Mouse (Mus musculus) neural tube, embryonic 13.5 days (tissue): ENCODE results near the gene St6galnac6. TPM values are rescaled to one million over a fixed set of nuclear protein-coding genes. Genes with fewer than 3 reads are reported as not detected.

ENCODE experiments used
- ATAC-seq: fragments of 200-750 bp; cut with Nextera tagmentation; 2 replicates; pipeline ENCODE4 v1.8.0; 2017; ENCODE audit warnings: low read depth, mild to moderate bottlenecking, moderate TSS enrichment, moderate library complexity
- H3K27ac ChIP-seq: fragments of 300-500 bp; sonication (generic); replicated peaks from 2 replicates; pipeline ENCODE4 v1.5.1; 2015; ENCODE audit warnings: moderate library complexity, mild to moderate bottlenecking, inconsistent platforms
- H3K27me3 ChIP-seq: fragments of 300-500 bp; sonication (generic); 2 replicates; pipeline ENCODE4 v1.6.1; 2015; ENCODE audit warnings: mild to moderate bottlenecking, inconsistent platforms
- H3K36me3 ChIP-seq: fragments of 300-500 bp; sonication (generic); 2 replicates; pipeline ENCODE4 v1.6.1; 2015; ENCODE audit warnings: mild to moderate bottlenecking, inconsistent platforms
- H3K4me1 ChIP-seq: fragments of 300-500 bp; sonication (generic); replicated peaks from 2 replicates; pipeline ENCODE4 v1.6.1; 2015; ENCODE audit warnings: inconsistent platforms
- H3K4me2 ChIP-seq: fragments of 300-500 bp; sonication (generic); 2 replicates; pipeline ENCODE4 v1.6.1; 2015; ENCODE audit warnings: inconsistent platforms, mild to moderate bottlenecking, moderate library complexity
- H3K4me3 ChIP-seq: fragments of 300-500 bp; sonication (generic); 2 replicates; pipeline ENCODE4 v1.5.1; 2015; ENCODE audit warnings: mild to moderate bottlenecking, inconsistent platforms
- H3K9ac ChIP-seq: fragments of 300-500 bp; sonication (generic); 2 replicates; pipeline ENCODE4 v1.6.1; 2015; ENCODE audit warnings: moderate library complexity, mild to moderate bottlenecking, inconsistent platforms
- H3K9me3 ChIP-seq: fragments of 300-500 bp; sonication (generic); 2 replicates; pipeline ENCODE4 v1.6.1; 2016; ENCODE audit warnings: inconsistent platforms
- WGBS: fragments of 180-500 bp; shearing (Covaris S2); methylation state at CpG from one replicate; pipeline ENCODE4 v1.1.7; 2015; 5-methylcytosine and 5-hydroxymethylcytosine counted together
- polyA plus RNA-seq: library from polyadenylated mRNA; unstranded; fragments of >200 nt; fragmentation: Nextera tagmentation; extraction: Ambion mirVana; gene quantifications from 2 replicates; pipeline ENCODE4 v1.2.1, GENCODE M21; 2015

Gene St6galnac6
- polyA plus RNA-seq, 1 experiment from 2014 or later: 9.4 TPM

GRCm38 (mm10) chr2:32621517-32621859 is 22.0 kb downstream of the St6galnac6 start, which contains the start of gene Ak1:
Gene Ak1, plus strand, starts transcription at chr2:32621758.
- ATAC-seq: no peak

DNA sequence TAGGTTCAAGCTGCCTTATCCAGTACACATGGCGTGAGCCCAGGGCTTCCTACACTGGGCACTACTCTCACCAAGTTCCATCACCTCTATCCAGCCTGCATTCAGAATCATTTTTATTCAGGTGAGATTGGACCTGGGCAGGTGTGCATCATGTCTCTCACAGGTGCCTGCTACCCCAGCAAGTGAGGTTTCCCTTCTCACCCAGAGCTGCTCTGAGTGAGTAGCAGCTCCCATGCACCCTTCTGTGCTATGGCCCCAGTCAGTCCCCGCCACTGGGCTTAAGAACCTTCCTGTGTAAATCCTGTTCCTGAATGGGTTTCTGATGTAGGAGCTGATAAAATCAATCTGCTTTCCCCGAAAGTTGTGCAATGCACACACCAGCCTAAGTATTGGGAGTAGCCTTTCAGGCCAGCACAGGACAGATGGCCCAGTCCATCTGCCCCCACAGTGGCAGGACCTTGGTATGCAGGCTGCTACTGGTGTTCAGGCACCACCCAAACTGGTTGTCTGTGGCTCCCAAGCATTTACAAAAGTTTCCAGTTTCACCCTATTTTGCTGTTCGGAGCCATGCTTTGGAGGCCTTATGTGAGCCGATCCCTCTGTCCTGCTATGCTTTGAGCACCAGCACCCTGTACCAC is 24.7 kb downstream of the St6galnac6 start:
- H3K9ac ChIP-seq: no peak overlapping the region
- ATAC-seq: no peak
- whole genome bisulfite sequencing: 82% methylated on average over 5 of the region's 5 CpGs
- H3K27me3 ChIP-seq: no peaks in the 10 kb centered on the region
- no peak overlapping the region for H3K4me3 ChIP-seq
- peaks cover 76% of the 10 kb centered on the region for H3K4me1 ChIP-seq
- H3K4me2 ChIP-seq: no peak overlapping the region
- no peak overlapping the region for H3K27ac ChIP-seq
- H3K36me3 ChIP-seq: no peaks in the 10 kb centered on the region
- no peaks in the 10 kb centered on the region for H3K9me3 ChIP-seq

More at GRCm38 (mm10) chr2:32621517-32621859, 22.0 kb downstream of the St6galnac6 start, which contains the start of gene Ak1:
- H3K4me3 ChIP-seq: no peak within 1 kb of the TSS
- peak within 1 kb of the TSS; percentile 73 for H3K27ac ChIP-seq
- no peaks in the 10 kb centered on the region for H3K9me3 ChIP-seq
- WGBS: 31% methylated on average over 7 of the region's 7 CpGs
- H3K27me3 ChIP-seq: no peaks in the 10 kb centered on the region
- peaks cover 60% of the 10 kb centered on the region for H3K4me1 ChIP-seq
- 0 out of 2 replicates have a peak, but pooled peaks cover 8% of the 10 kb centered on the region for H3K36me3 ChIP-seq
- 0 out of 2 replicates have a peak within 1 kb of the TSS, but pooled peaks have one; percentile 38 for H3K9ac ChIP-seq
- H3K4me2 ChIP-seq: no peak within 1 kb of the TSS

GRCm38 (mm10) chr2:32625212-32625872 is 25.8 kb downstream of the St6galnac6 start:
- Histone ChIP-seq H3K4me1 (peaks cover 73% of the 10 kb centered on the region), H3K27me3 (no peaks in the 10 kb centered on the region), H3K4me3 (peak overlapping the region; percentile 35), H3K36me3 (no peaks in the 10 kb centered on the region), H3K9ac (peak overlapping the region; percentile 75), H3K27ac (peak overlapping the region; percentile 91), H3K9me3 (no peaks in the 10 kb centered on the region), H3K4me2 (peak overlapping the region; percentile 65)
- 3% methylated on average over 13 of the region's 13 CpGs for WGBS
- ATAC-seq: peak; percentile 43

DNA sequence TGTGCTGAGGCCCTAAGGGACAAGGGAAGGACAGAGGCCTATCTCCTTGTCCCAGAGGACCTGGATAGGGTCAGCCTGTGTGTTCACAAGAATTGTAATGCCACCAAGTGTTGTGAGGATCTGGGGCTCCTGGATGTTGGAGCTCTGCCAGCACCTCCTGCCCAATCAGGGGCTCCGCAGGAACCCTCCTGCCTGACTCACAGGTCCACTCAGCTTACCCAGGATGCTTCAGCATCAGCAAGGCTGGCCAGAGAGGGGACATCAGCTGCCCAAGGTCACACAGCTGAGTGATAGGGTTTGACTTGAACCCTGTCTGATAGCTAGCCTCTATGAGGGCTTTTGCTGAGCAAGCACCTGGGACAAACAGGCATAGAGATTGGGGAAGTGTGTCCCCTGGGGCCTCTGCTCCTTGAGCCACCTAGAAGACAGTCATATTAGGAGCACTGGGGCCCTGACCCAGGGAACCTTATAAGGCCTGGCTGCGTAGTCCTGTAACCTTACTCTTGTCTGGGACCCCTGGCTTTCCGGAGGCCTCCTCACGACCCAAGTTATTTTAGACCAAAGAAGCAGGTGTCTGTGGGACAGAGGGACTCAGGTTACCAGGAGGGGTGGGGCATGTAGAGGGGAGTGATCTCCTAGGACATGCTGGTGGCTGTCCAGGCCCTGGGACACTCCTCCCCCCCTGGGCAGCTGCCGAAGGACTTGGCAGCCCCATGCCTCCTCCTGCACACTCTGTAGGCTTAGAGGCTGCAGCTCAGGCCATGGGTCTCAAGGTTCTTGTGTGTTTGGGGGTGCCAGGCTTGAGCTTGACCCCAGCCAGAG is 26.6 kb downstream of the St6galnac6 start:
- H3K4me1 ChIP-seq: peaks cover 66% of the 10 kb centered on the region
- no peaks in the 10 kb centered on the region for H3K9me3 ChIP-seq
- peak overlapping the region; percentile 35 for H3K4me3 ChIP-seq
- H3K9ac ChIP-seq: peak overlapping the region; percentile 75
- H3K27ac ChIP-seq: peak overlapping the region; percentile 91
- ATAC-seq: 0 out of 2 replicates have a peak, but pooled peaks have one; percentile 1
- H3K4me2 ChIP-seq: peak overlapping the region; percentile 65
- H3K27me3 ChIP-seq: no peaks in the 10 kb centered on the region
- 63% methylated on average over 5 of the region's 5 CpGs for WGBS
- H3K36me3 ChIP-seq: no peaks in the 10 kb centered on the region

- no peaks in the 10 kb centered on the region for H3K36me3 ChIP-seq
- 0 out of 2 replicates have a peak overlapping the region, but pooled peaks have one; percentile 44 for H3K9ac ChIP-seq
- no peaks in the 10 kb centered on the region for H3K27me3 ChIP-seq
- H3K4me2 ChIP-seq: 0 out of 2 replicates have a peak overlapping the region, but pooled peaks have one; percentile 65
- no peaks in the 10 kb centered on the region for H3K9me3 ChIP-seq
- H3K27ac ChIP-seq: no peak overlapping the region; the same call in 1 of the 2 replicates
- no peak for ATAC-seq
- H3K4me3 ChIP-seq: no peak overlapping the region
- H3K4me1 ChIP-seq: peaks cover 56% of the 10 kb centered on the region
- WGBS: 68% methylated on average over 20 of the region's 20 CpGs
These were observed 27.9 kb downstream of the St6galnac6 start for GRCm38 (mm10) chr2:32627266-32628043.

GRCm38 (mm10) chr2:32628044-32628550 is 28.6 kb downstream of the St6galnac6 start:
- 56% methylated on average over 4 of the region's 4 CpGs for WGBS
- Histone ChIP-seq H3K4me1 (peaks cover 56% of the 10 kb centered on the region), H3K4me2 (no peak overlapping the region), H3K4me3 (no peak overlapping the region), H3K36me3 (no peaks in the 10 kb centered on the region), H3K9ac (peak overlapping the region; percentile 44), H3K27me3 (no peaks in the 10 kb centered on the region), H3K9me3 (no peaks in the 10 kb centered on the region), H3K27ac (peak overlapping the region; percentile 73; the same call in 1 of the 2 replicates)
- ATAC-seq: no peak

GRCm38 (mm10) chr2:32628729-32629128 is 29.2 kb downstream of the St6galnac6 start:
- Histone ChIP-seq H3K27me3 (no peaks in the 10 kb centered on the region), H3K4me1 (peaks cover 56% of the 10 kb centered on the region), H3K36me3 (no peaks in the 10 kb centered on the region), H3K27ac (peak overlapping the region; percentile 73), H3K4me3 (no peak overlapping the region), H3K9me3 (no peaks in the 10 kb centered on the region), H3K4me2 (0 out of 2 replicates have a peak overlapping the region, but pooled peaks have one; percentile 33), H3K9ac (peak overlapping the region; percentile 44)
- 30% methylated on average over 5 of the region's 5 CpGs for WGBS
- peak; percentile 14; the same call in 1 of the 2 replicates for ATAC-seq

- peak; percentile 44 for ATAC-seq
These were observed 29.9 kb downstream of the St6galnac6 start for GRCm38 (mm10) chr2:32629276-32629976.

GRCm38 (mm10) chr2:32630036-32630435 is 30.5 kb downstream of the St6galnac6 start:
- peak overlapping the region; percentile 33; the same call in 1 of the 2 replicates for H3K4me2 ChIP-seq
- peaks cover 57% of the 10 kb centered on the region for H3K4me1 ChIP-seq
- no peaks in the 10 kb centered on the region for H3K9me3 ChIP-seq
- H3K27ac ChIP-seq: peak overlapping the region; percentile 73; the same call in 1 of the 2 replicates
- ATAC-seq: no peak
- H3K4me3 ChIP-seq: no peak overlapping the region
- H3K36me3 ChIP-seq: peaks cover 3% of the 10 kb centered on the region; the same call in 1 of the 2 replicates
- WGBS: 79% methylated on average over 8 of the region's 9 CpGs
- H3K9ac ChIP-seq: no peak overlapping the region
- H3K27me3 ChIP-seq: no peaks in the 10 kb centered on the region

More at GRCm38 (mm10) chr2:32629276-32629976, 29.9 kb downstream of the St6galnac6 start:
- Histone ChIP-seq H3K4me2 (peak overlapping the region; percentile 33), H3K9me3 (no peaks in the 10 kb centered on the region), H3K4me3 (no peak overlapping the region), H3K9ac (peak overlapping the region; percentile 44; the same call in 1 of the 2 replicates), H3K27ac (peak overlapping the region; percentile 73), H3K27me3 (no peaks in the 10 kb centered on the region), H3K36me3 (peaks cover 3% of the 10 kb centered on the region; the same call in 1 of the 2 replicates), H3K4me1 (peaks cover 57% of the 10 kb centered on the region)
- 34% methylated on average over 9 of the region's 9 CpGs for WGBS

DNA sequence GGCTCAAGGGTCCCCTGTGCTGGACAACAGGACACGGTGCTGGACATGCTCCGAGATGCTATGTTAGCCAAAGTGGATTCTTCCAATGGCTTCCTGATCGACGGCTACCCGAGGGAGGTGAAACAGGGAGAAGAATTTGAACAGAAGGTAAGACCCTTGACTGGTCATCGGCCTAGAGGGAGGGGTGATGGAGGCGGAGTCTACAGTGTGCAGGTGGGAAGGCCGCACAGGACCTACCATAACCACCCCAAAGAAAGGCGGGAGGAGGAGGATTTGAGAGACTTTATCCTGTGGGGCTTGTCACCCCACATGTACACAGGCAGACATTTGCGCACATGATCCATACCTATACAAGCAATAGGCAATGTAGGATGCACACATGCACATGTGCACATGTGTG is 31.5 kb downstream of the St6galnac6 start:
- Histone ChIP-seq H3K4me3 (no peak overlapping the region), H3K27me3 (no peaks in the 10 kb centered on the region), H3K9me3 (no peaks in the 10 kb centered on the region), H3K4me1 (peaks cover 47% of the 10 kb centered on the region), H3K27ac (no peak overlapping the region), H3K4me2 (no peak overlapping the region), H3K9ac (no peak overlapping the region), H3K36me3 (peaks cover 3% of the 10 kb centered on the region; the same call in 1 of the 2 replicates)
- WGBS: 89% methylated on average over 10 of the region's 10 CpGs
- ATAC-seq: no peak
